Mouse (Mus musculus) lung, postnatal 0 days (tissue): ENCODE measurements around the gene Akr1c18.

Experiments
- CTCF ChIP-seq: IDR thresholded peaks from 2 replicates; pipeline ENCODE4 v1.5.1; 2016; ENCODE audit warnings: antibody characterized with exemption, mild to moderate bottlenecking
- EP300 ChIP-seq: IDR thresholded peaks from 2 replicates; pipeline ENCODE4 v1.6.1; 2016; ENCODE audit warnings: antibody characterized with exemption, mild to moderate bottlenecking, control low read depth

DNA sequence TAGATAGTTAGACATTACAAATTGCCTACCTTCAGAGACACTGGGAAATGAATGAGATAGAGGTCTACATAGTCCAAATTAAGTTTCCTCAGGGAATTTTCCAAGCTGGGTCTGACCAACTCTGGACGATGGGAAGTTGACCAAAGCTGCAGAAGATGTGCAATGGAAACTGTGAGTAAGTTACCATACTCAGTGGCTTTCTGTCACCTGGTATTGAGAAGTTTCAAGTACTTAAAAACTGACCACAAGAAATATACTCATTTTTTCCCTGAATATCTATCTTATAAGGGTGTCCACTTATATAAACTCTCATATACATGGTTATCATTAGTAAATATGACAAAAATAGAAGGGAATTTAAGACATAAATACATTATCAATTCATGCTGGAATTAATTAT, 6.2 kb downstream of the Akr1c18 start:
- TF ChIP-seq CTCF, result no peak
- no peak for TF ChIP-seq EP300
